Mouse (Mus musculus): ENCODE measurements around the gene Ap2s1. TPM values are rescaled to one million over a fixed set of nuclear protein-coding genes. Genes with fewer than 3 reads are reported as not detected.

Gene Ap2s1
- 155 and 180 TPM in 2 replicates for polyA plus RNA-seq (2012; rRNA removed)

GRCm38 (mm10) chr7:16738073-16738696 is at the start of gene Ap2s1:
Ap2s1 (plus strand) TSS chr7:16738410.

GRCm38 (mm10) chr7:16721629-16722028 is 16.6 kb upstream of the Ap2s1 start, which contains the start of gene Ceacam9:
Ceacam9 (plus strand) TSS chr7:16721929.

GRCm38 (mm10) chr7:16780825-16781554 is 42.8 kb downstream of the Ap2s1 start, which contains the start of gene Slc1a5:
Slc1a5 (plus strand) TSS chr7:16781340.

Other genes with a start within 250 kb of the Ap2s1 start
- gene Arhgap35, start 123.4 kb upstream of the Ap2s1 start, polyA plus RNA-seq (2012; rRNA removed): 2.1 and 2.3 TPM in 2 replicates
- gene Ceacam15, start 62.7 kb upstream of the Ap2s1 start, polyA plus RNA-seq (2012; rRNA removed): not detected in 2 replicates
- not detected in 2 replicates for gene Ceacam9, start 16.5 kb upstream of the Ap2s1 start, polyA plus RNA-seq (2012; rRNA removed)
- gene Slc1a5, start 42.9 kb downstream of the Ap2s1 start, polyA plus RNA-seq (2012; rRNA removed): 128 and 153 TPM in 2 replicates
- gene Strn4, start 77.5 kb downstream of the Ap2s1 start, polyA plus RNA-seq (2012; rRNA removed): 36.0 and 43.2 TPM in 2 replicates
- 5.4 and 5.7 TPM in 2 replicates for gene Fkrp, start 78.3 kb downstream of the Ap2s1 start, polyA plus RNA-seq (2012; rRNA removed)
- gene Prkd2, start 104.5 kb downstream of the Ap2s1 start, polyA plus RNA-seq (2012; rRNA removed): 2.5 and 2.8 TPM in 2 replicates
- gene Dact3, start 136.9 kb downstream of the Ap2s1 start, polyA plus RNA-seq (2012; rRNA removed): 0.46 and 0.71 TPM in 2 replicates
- gene Gng8, start 153.4 kb downstream of the Ap2s1 start, polyA plus RNA-seq (2012; rRNA removed): 0.18 and 0.40 TPM in 2 replicates
- gene Ptgir, start 168.1 kb downstream of the Ap2s1 start, polyA plus RNA-seq (2012; rRNA removed): 0.81 and 0.86 TPM in 2 replicates
- gene Calm3, start 185.7 kb downstream of the Ap2s1 start, polyA plus RNA-seq (2012; rRNA removed): 87.2 and 93.1 TPM in 2 replicates
- gene Pnmal2, start 206.3 kb downstream of the Ap2s1 start, polyA plus RNA-seq (2012; rRNA removed): 0.05 and 0.26 TPM in 2 replicates
- under 0.01 and 0.02 TPM in 2 replicates for gene Pnmal1, start 221.3 kb downstream of the Ap2s1 start, polyA plus RNA-seq (2012; rRNA removed)
- gene Gm42372, start 244.7 kb downstream of the Ap2s1 start, polyA plus RNA-seq (2012; rRNA removed): under 0.01 TPM in 2 replicates